Mouse (Mus musculus) heart, adult 2 months (tissue): ENCODE measurements around the gene Ktn1.

Experiments
- CTCF ChIP-seq: fragments of 200-600 bp; IDR thresholded peaks from 2 replicates; pipeline ENCODE4 v1.8.1; 2022; ENCODE audit warnings: antibody characterized with exemption, mild to moderate bottlenecking, moderate library complexity
- POLR2A ChIP-seq: fragments of 200-500 bp; IDR thresholded peaks from 2 replicates; pipeline ENCODE4 v1.6.1; 2011; ENCODE audit warnings: mild to moderate bottlenecking, low read depth, low read length, control low read depth; ENCODE audit not compliant: insufficient read depth

GRCm38 (mm10) chr14:47624837-47625236 lies 23.4 kb upstream of the Ktn1 start:
- TF ChIP-seq CTCF (no peak), POLR2A (no peak)
